Mouse (Mus musculus): ENCODE measurements around the gene Hivep3. TPM values are rescaled to one million over a fixed set of nuclear protein-coding genes. Genes with fewer than 3 reads are reported as not detected.

The Hivep3 gene
- total RNA-seq, 1 experiment from 2014 or later = 3.3 TPM

DNA sequence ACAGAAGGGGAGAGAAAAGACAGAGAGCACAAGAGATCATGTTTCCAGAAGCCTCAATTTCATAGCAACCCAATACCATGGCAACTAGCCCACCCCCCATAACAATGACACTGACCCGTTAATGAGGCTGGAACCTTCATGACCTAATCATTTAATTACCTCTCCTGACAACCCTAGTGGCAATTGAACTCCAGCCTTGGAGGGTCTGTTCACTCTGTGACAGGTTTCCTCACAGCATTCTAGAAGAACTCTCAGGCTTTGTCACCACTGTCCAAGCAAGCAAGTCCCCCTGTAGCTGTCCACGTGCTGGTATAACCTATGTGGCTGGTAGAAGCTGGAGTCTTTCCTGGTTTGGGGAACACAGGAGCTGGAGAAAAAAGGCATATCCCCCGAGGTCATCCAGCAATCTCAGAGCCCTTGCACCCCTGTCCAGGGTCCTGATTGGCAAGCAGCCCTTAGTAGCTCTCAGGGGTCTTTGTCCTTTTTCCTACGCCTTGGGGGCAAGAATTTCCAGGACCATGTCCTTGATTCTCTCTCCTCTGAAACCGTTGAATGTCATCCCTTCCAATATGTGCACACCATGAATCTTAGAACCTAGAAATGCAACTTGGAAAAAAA lies 450.9 kb downstream of the Hivep3 start:
- ATAC-seq (ENCODE audit: extremely low read depth, insufficient number of reproducible peaks, low FRiP score, poor library complexity, severe bottlenecking) = no peak

DNA sequence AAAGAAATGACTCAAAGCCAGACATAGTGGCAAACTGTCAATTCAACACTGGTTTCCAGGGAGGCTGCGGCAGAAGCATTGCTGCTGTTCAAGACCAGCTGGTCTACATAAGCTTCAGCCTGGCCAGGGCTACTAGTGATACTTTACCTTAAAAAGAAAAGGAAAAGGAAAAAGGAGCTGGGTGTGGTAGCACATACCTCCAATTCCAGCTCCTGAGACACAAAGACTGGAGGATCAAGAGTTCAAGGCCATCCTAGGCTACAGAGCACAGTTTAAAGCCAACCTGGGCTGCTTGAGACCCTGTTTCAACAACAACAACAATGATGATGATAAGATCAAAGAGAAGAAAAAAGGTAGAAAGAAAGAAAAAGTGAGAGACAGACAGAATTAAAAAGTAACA lies 452.9 kb downstream of the Hivep3 start:
- no peak for ATAC-seq (ENCODE audit: extremely low read depth, insufficient number of reproducible peaks, low FRiP score, poor library complexity, severe bottlenecking)

DNA sequence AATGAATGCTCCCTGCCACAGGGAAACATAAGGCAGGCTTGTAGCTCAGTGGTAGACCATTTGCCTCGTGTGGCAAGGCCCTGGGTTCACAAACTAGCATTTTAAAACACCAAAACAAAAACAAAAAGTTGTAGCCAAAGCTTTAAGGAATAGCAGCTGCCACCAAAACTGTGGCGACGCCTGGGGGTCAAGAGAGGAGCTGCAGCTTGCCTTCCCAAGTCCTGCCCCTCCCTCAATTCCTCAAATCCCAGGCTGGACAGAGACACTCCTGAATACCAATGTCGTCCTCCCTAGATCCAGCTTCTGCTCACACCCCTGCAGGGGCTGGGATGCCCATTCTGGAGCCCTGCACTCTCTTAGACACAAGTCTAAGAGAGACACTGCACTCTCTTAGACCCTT lies 453.4 kb downstream of the Hivep3 start:
- ATAC-seq (ENCODE audit: extremely low read depth, insufficient number of reproducible peaks, low FRiP score, poor library complexity, severe bottlenecking) = no peak

Other genes starting within 250 kb of the Hivep3 start
- 0.12 TPM in 2 replicates for gene Rimkla, start 241.2 kb upstream of the Hivep3 start, total RNA-seq (2017)
- 37.7 and 49.2 TPM in 2 replicates for gene Foxj3, start 196.8 kb upstream of the Hivep3 start, total RNA-seq (2017)
- 2.8 and 5.7 TPM in 2 replicates for gene Frg2f1, start 194.3 kb upstream of the Hivep3 start, total RNA-seq (2017)
- gene Guca2a, start 96.1 kb upstream of the Hivep3 start, total RNA-seq (2017) = not detected in 2 replicates
- not detected in 2 replicates for gene Guca2b, start 74.8 kb upstream of the Hivep3 start, total RNA-seq (2017)

Data from neutrophil, adult 5-6 weeks (primary cell).